Mouse (Mus musculus) forebrain, embryonic 13.5 days (tissue): Measurements from ENCODE around the gene Exoc4. TPM values are rescaled to one million over a fixed set of nuclear protein-coding genes. Genes with fewer than 3 reads are reported as not detected.

Experiments used
- ATAC-seq: fragments of 200-750 bp; cut with Nextera tagmentation; 2 replicates; pipeline ENCODE4 v1.8.0; 2017
- H3K27ac ChIP-seq: fragments of 300-500 bp; sonication (generic); 2 replicates; pipeline ENCODE4 v1.5.1; 2015; ENCODE audit warnings: inconsistent platforms, mild to moderate bottlenecking, moderate library complexity
- H3K27me3 ChIP-seq: fragments of 300-500 bp; sonication (generic); 2 replicates; pipeline ENCODE4 v1.6.1; 2015; ENCODE audit warnings: mild to moderate bottlenecking, inconsistent platforms
- H3K36me3 ChIP-seq: fragments of 300-500 bp; sonication (generic); 2 replicates; pipeline ENCODE4 v1.6.1; 2015; ENCODE audit warnings: mild to moderate bottlenecking, inconsistent platforms; ENCODE audit not compliant: poor library complexity, severe bottlenecking
- H3K4me1 ChIP-seq: fragments of 300-500 bp; sonication (generic); 2 replicates; pipeline ENCODE4 v1.6.1; 2015; ENCODE audit warnings: inconsistent platforms
- H3K4me2 ChIP-seq: fragments of 300-500 bp; sonication (generic); 2 replicates; pipeline ENCODE4 v1.6.1; 2015; ENCODE audit warnings: inconsistent platforms, mild to moderate bottlenecking, moderate library complexity
- H3K4me3 ChIP-seq: fragments of 300-500 bp; sonication (generic); 2 replicates; pipeline ENCODE4 v1.5.1; 2015; ENCODE audit warnings: mild to moderate bottlenecking, inconsistent platforms
- H3K9ac ChIP-seq: fragments of 300-500 bp; sonication (generic); 2 replicates; pipeline ENCODE4 v1.6.1; 2015; ENCODE audit warnings: mild to moderate bottlenecking, inconsistent platforms
- H3K9me3 ChIP-seq: fragments of 300-500 bp; sonication (generic); replicated peaks from 2 replicates; pipeline ENCODE4 v1.6.1; 2016; ENCODE audit warnings: inconsistent platforms
- WGBS: fragments of 180-500 bp; shearing (Covaris S2); methylation state at CpG from one replicate; pipeline ENCODE4 v1.1.7; 2015; 5-methylcytosine and 5-hydroxymethylcytosine counted together
- polyA plus RNA-seq: library from polyadenylated mRNA; unstranded; fragments of >200 nt; fragmentation: Nextera tagmentation; extraction: Ambion mirVana; gene quantifications from 2 replicates; pipeline ENCODE4 v1.2.1, GENCODE M21; 2015

Exoc4 gene
- polyA plus RNA-seq, 1 experiment from 2014 or later = 56.6 TPM

GRCm38 (mm10) chr6:33930087-33930945 lies 681.4 kb downstream of the Exoc4 start:
- peaks cover 28% of the 10 kb centered on the region for H3K4me1 ChIP-seq
- H3K4me3 ChIP-seq = no peak overlapping the region
- no peak overlapping the region for H3K9ac ChIP-seq
- peak overlapping the region; percentile 26; the same call in 1 of the 2 replicates for H3K4me2 ChIP-seq
- ATAC-seq = peak; percentile 73; the same call in 1 of the 2 replicates
- H3K9me3 ChIP-seq = no peaks in the 10 kb centered on the region
- 24% methylated on average over 8 of the region's 8 CpGs for WGBS
- no peaks in the 10 kb centered on the region for H3K36me3 ChIP-seq
- H3K27ac ChIP-seq = peak overlapping the region; percentile 84
- no peaks in the 10 kb centered on the region for H3K27me3 ChIP-seq

GRCm38 (mm10) chr6:33937906-33938305 lies 689.0 kb downstream of the Exoc4 start:
- H3K27me3 ChIP-seq = no peaks in the 10 kb centered on the region
- no peak overlapping the region for H3K4me3 ChIP-seq
- H3K9ac ChIP-seq = no peak overlapping the region
- peaks cover 27% of the 10 kb centered on the region for H3K4me1 ChIP-seq
- H3K9me3 ChIP-seq = no peaks in the 10 kb centered on the region
- no peak overlapping the region for H3K4me2 ChIP-seq
- H3K36me3 ChIP-seq = no peaks in the 10 kb centered on the region
- no peak overlapping the region for H3K27ac ChIP-seq
- no peak for ATAC-seq
- WGBS = 94% methylated on average over 4 of the region's 4 CpGs

- H3K9me3 ChIP-seq = no peaks in the 10 kb centered on the region
- no peak overlapping the region for H3K9ac ChIP-seq
- peaks cover 27% of the 10 kb centered on the region for H3K4me1 ChIP-seq
- 49% methylated on average over 5 of the region's 5 CpGs for WGBS
- H3K4me3 ChIP-seq = no peak overlapping the region
- no peaks in the 10 kb centered on the region for H3K27me3 ChIP-seq
- H3K27ac ChIP-seq = no peak overlapping the region
- ATAC-seq = no peak
- H3K36me3 ChIP-seq = no peaks in the 10 kb centered on the region
- no peak overlapping the region for H3K4me2 ChIP-seq
Measured at GRCm38 (mm10) chr6:33939169-33939568, 690.3 kb downstream of the Exoc4 start.

- H3K36me3 ChIP-seq = no peaks in the 10 kb centered on the region
- H3K27me3 ChIP-seq = no peaks in the 10 kb centered on the region
- H3K9ac ChIP-seq = no peak overlapping the region
- no peak overlapping the region for H3K4me2 ChIP-seq
- peak overlapping the region; percentile 63 for H3K27ac ChIP-seq
- ATAC-seq = peak; percentile 93
- peaks cover 24% of the 10 kb centered on the region for H3K4me1 ChIP-seq
- H3K9me3 ChIP-seq = no peaks in the 10 kb centered on the region
- no peak overlapping the region for H3K4me3 ChIP-seq
- 57% methylated on average over 2 of the region's 2 CpGs for WGBS
Measured at GRCm38 (mm10) chr6:33946911-33947489, 698.1 kb downstream of the Exoc4 start.

- Histone ChIP-seq H3K27ac (no peak overlapping the region), H3K4me3 (no peak overlapping the region), H3K4me1 (peaks cover 27% of the 10 kb centered on the region), H3K36me3 (no peaks in the 10 kb centered on the region), H3K27me3 (no peaks in the 10 kb centered on the region), H3K4me2 (no peak overlapping the region), H3K9ac (no peak overlapping the region), H3K9me3 (no peaks in the 10 kb centered on the region)
- 94% methylated on average over 2 of the region's 2 CpGs for WGBS
- no peak for ATAC-seq
Measured at GRCm38 (mm10) chr6:33950113-33950512, 701.2 kb downstream of the Exoc4 start.

GRCm38 (mm10) chr6:33955469-33955868 lies 706.6 kb downstream of the Exoc4 start:
- no peaks in the 10 kb centered on the region for H3K9me3 ChIP-seq
- no peak overlapping the region for H3K4me3 ChIP-seq
- H3K36me3 ChIP-seq = no peaks in the 10 kb centered on the region
- no peak overlapping the region for H3K9ac ChIP-seq
- no peak overlapping the region for H3K4me2 ChIP-seq
- no peaks in the 10 kb centered on the region for H3K27me3 ChIP-seq
- peak overlapping the region; percentile 37; the same call in 1 of the 2 replicates for H3K27ac ChIP-seq
- peaks cover 34% of the 10 kb centered on the region for H3K4me1 ChIP-seq
- peak; percentile 63 for ATAC-seq
- 56% methylated on average over 7 of the region's 7 CpGs for WGBS

- H3K4me1 ChIP-seq = peaks cover 47% of the 10 kb centered on the region
- H3K27me3 ChIP-seq = 0 out of 2 replicates have a peak, but pooled peaks cover 3% of the 10 kb centered on the region
- no peak overlapping the region for H3K27ac ChIP-seq
- H3K9me3 ChIP-seq = no peaks in the 10 kb centered on the region
- peak; percentile 28; the same call in 1 of the 2 replicates for ATAC-seq
- no peak overlapping the region for H3K4me2 ChIP-seq
- H3K36me3 ChIP-seq = no peaks in the 10 kb centered on the region
- no peak overlapping the region for H3K4me3 ChIP-seq
- 52% methylated on average over 3 of the region's 3 CpGs for WGBS
- no peak overlapping the region for H3K9ac ChIP-seq
Measured at GRCm38 (mm10) chr6:33958281-33958680, 709.4 kb downstream of the Exoc4 start.

GRCm38 (mm10) chr6:33960766-33961165 lies 711.9 kb downstream of the Exoc4 start:
- Histone ChIP-seq H3K36me3 (no peaks in the 10 kb centered on the region), H3K9ac (no peak overlapping the region), H3K4me2 (no peak overlapping the region), H3K27ac (no peak overlapping the region), H3K27me3 (0 out of 2 replicates have a peak, but pooled peaks cover 3% of the 10 kb centered on the region), H3K4me1 (peaks cover 43% of the 10 kb centered on the region), H3K4me3 (no peak overlapping the region), H3K9me3 (no peaks in the 10 kb centered on the region)
- 90% methylated on average over 2 of the region's 2 CpGs for WGBS
- no peak for ATAC-seq

- H3K27ac ChIP-seq = no peak overlapping the region
- H3K4me1 ChIP-seq = peaks cover 28% of the 10 kb centered on the region
- H3K27me3 ChIP-seq = 0 out of 2 replicates have a peak, but pooled peaks cover 3% of the 10 kb centered on the region
- no peak overlapping the region for H3K4me3 ChIP-seq
- 19% methylated on average over 2 of the region's 2 CpGs for WGBS
- no peaks in the 10 kb centered on the region for H3K36me3 ChIP-seq
- no peak overlapping the region for H3K9ac ChIP-seq
- H3K9me3 ChIP-seq = no peaks in the 10 kb centered on the region
- H3K4me2 ChIP-seq = no peak overlapping the region
- no peak for ATAC-seq
Measured at GRCm38 (mm10) chr6:33963092-33963491, 714.2 kb downstream of the Exoc4 start.

- H3K4me2 ChIP-seq = no peak overlapping the region
- H3K27me3 ChIP-seq = 0 out of 2 replicates have a peak, but pooled peaks cover 3% of the 10 kb centered on the region
- no peak overlapping the region for H3K4me3 ChIP-seq
- H3K4me1 ChIP-seq = peaks cover 18% of the 10 kb centered on the region
- no peaks in the 10 kb centered on the region for H3K9me3 ChIP-seq
- no peaks in the 10 kb centered on the region for H3K36me3 ChIP-seq
- no peak for ATAC-seq
- no peak overlapping the region for H3K27ac ChIP-seq
- 36% methylated on average over 2 of the region's 2 CpGs for WGBS
- H3K9ac ChIP-seq = no peak overlapping the region
Measured at GRCm38 (mm10) chr6:33965571-33965970, 716.7 kb downstream of the Exoc4 start.

GRCm38 (mm10) chr6:33968746-33969145 lies 719.9 kb downstream of the Exoc4 start:
- H3K27ac ChIP-seq = no peak overlapping the region
- no peak overlapping the region for H3K4me3 ChIP-seq
- 0 out of 2 replicates have a peak, but pooled peaks cover under 1% of the 10 kb centered on the region for H3K4me1 ChIP-seq
- 88% methylated on average over 2 of the region's 2 CpGs for whole genome bisulfite sequencing
- H3K27me3 ChIP-seq = no peaks in the 10 kb centered on the region
- H3K9me3 ChIP-seq = no peaks in the 10 kb centered on the region
- H3K9ac ChIP-seq = no peak overlapping the region
- H3K36me3 ChIP-seq = peaks cover 8% of the 10 kb centered on the region; the same call in 1 of the 2 replicates
- H3K4me2 ChIP-seq = no peak overlapping the region
- ATAC-seq = no peak

GRCm38 (mm10) chr6:33972801-33973200 lies 723.9 kb downstream of the Exoc4 start:
- Histone ChIP-seq H3K9ac (no peak overlapping the region), H3K9me3 (no peaks in the 10 kb centered on the region), H3K4me2 (no peak overlapping the region), H3K4me1 (peaks cover 16% of the 10 kb centered on the region), H3K27ac (no peak overlapping the region), H3K36me3 (peaks cover 12% of the 10 kb centered on the region; the same call in 1 of the 2 replicates), H3K27me3 (0 out of 2 replicates have a peak, but pooled peaks cover 3% of the 10 kb centered on the region), H3K4me3 (no peak overlapping the region)
- no peak for ATAC-seq
- WGBS = 92% methylated on average over 5 of the region's 5 CpGs
